Mouse (Mus musculus): ENCODE results near the gene Chrna9.

DNA sequence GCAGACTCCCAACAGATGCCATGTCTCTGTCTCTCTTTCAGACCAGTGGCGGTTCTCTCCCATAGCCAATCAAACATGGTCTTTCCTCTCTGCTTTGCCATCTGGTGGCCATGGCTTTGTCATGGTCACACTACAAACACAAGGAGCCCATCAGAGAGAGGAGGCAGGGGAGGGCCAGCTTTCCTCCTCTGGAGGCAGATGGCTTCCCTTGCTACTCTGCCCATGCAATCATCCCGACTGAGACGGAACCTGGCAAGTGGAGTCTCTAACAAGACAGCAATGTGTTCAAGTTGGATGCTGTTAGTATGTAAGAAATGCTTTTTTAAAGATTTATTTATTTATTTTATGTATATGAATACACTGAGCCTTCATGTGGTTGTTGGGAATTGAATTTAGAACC lies 14.8 kb upstream of the Chrna9 start:
- no peak for TF ChIP-seq CTCF (IDR thresholded peaks at IDR 0.05; ENCODE audit: low read depth)
- no peak for TF ChIP-seq EP300 (IDR thresholded peaks at IDR 0.05; ENCODE audit: low read depth)
